Mouse (Mus musculus) cerebral cortex, adult 2 months (tissue): Measurements from ENCODE around the gene Brca2.

Experiments
- WGBS: fragments of 180-500 bp; shearing (Covaris S2); methylation state at CpG from one replicate; pipeline ENCODE4 v1.1.7; 2018; 5-methylcytosine and 5-hydroxymethylcytosine counted together

Brca2 gene

DNA sequence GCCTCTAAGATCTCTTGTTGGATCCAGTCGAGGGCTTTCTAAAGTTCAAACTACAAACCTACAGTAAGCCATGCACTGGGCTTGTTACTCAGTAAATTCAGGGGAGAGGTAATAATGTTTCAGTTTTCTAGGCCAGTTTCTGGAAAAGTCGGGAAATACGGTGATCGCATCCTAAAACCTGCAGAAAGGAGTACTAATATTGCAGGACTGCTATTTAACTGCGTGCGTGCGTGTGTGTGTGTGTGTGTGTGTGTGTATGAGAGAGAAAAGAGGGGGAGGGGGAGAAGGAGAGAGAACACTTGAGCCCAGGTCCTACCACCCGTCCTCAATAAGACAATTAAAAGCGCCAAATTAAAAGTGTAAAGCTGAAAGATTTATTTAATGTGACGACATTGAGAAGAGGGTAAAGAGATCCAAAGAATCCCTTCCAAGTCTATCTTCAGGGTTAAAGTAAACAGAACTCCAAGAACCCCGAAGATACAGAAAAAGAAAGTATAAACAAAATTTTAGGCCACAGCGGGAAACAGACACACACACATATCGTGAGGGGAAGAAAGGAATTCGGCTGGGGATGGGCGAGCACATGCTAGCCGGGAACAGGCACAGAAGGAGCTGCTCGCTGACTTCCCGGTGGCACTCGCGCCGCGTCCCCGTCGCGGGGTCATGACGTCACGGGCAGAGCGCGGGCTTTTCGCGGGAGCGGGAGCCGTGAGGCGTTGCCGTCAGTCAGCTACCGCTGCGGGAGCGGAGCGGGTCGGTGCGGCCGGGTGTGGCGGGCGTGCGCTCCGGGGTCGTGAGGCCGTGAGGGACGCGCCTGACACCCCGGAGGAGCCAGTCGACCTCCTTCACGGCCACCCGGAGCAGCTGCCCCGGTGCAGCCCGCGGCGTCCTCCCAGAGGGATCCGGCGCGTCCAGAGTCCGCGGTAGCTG lies at the start of gene Brca2:
Gene Brca2, plus strand, starts transcription at position 694 of the 930 bp plus-strand sequence.
- 4% methylated on average over 63 of the region's 63 CpGs for WGBS

DNA sequence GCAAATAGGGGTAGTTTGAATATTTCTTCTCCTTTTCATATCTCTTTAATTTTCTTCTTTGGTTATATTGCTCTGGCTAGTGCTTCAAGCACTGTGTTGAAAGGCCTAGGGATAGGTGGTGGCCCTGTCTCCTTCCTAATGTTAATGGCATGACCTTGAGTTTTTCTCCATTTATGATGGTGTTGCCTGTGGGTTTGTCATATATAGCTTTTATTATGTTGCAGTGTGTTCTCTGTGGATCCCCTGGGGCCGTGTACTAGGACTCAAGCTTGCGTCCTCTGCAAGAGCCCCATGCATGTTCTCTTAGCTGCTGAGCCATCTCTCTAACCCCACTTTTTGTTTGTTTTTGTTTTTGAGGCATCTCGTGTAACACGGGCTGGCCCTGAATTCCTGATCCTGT lies 45.1 kb upstream of the Brca2 start:
- 82% methylated on average over 4 of the region's 4 CpGs for WGBS

DNA sequence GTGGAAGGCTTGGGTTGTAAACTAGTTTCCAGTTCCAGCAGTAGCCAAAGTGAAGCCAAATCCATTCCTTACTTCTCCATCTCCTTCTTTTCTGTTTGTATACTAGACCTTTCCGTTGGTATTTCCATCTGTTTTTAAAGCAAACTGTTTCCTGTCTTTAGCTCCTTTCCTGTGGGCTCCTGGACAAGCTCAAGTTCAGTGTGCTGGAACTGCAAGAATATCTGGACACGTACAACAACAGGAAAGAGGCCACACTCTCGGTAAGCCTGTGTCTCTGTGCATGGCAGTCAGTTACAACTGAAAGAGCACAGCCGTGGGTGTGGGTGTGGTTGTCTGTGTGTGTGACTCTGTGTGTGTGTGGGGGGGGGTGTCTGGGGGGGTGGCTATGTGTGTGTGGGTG lies 43.8 kb upstream of the Brca2 start:
- WGBS: 58% methylated on average over 4 of the region's 4 CpGs

DNA sequence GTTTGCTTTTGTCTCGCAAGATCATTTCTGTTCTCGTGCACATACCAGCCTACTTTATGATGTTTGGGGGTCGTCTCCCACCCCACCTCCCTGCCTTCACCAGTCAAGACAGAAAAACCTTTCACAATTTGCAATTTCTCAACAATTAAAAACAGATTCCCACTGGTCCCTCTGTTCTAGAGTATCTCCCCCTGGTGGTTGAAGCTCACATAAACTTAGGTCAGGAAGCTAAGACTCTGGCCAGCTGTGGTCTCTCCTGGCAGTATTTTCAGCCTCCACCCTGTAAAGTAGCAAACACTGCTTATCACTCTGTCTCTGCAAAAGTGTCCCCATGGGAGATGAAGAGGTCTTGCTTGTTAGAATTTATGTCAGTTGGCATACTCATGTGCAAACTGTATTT lies 37.2 kb upstream of the Brca2 start:
- 69% methylated on average over 3 of the region's 3 CpGs for WGBS

DNA sequence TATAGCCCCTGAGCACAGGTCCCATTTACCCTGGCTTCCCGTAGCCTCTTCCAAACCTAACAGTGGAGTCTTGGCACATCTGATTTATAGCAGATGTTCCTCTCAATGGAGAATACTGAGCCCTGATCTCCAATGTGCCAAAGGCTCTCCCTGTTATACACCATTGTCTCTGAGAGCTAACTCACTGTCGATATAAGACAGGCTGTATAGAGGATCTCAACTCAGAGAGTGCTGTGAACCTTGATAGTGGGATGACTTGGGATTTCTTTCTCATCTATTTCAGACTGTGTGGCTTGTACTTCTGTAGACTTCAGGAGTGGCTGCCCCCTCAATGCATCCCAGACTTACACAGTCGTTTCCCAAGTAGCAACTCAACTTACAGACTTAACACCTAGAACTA lies 32.1 kb upstream of the Brca2 start:
- WGBS: 62% methylated on average over 3 of the region's 3 CpGs

DNA sequence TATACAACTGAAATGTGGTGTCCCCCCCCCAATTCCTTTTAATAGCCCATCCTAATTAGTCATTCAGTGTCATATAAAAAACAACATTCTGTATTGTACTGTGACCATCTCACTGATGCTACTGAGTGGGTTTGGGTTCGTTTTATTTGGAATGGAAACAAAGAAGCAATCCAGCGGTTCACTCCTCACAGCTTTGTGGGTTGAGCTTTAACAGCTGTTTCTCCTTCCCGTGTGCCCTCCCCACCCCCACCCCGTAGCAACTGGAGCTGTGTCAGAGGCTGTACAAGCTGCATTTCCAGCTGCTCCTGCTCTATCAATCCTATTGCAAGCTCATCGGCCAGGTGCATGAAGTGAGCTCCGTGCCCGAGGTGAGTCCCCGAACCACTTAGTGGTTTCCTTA lies 31.6 kb upstream of the Brca2 start:
- 71% methylated on average over 8 of the region's 8 CpGs for WGBS

DNA sequence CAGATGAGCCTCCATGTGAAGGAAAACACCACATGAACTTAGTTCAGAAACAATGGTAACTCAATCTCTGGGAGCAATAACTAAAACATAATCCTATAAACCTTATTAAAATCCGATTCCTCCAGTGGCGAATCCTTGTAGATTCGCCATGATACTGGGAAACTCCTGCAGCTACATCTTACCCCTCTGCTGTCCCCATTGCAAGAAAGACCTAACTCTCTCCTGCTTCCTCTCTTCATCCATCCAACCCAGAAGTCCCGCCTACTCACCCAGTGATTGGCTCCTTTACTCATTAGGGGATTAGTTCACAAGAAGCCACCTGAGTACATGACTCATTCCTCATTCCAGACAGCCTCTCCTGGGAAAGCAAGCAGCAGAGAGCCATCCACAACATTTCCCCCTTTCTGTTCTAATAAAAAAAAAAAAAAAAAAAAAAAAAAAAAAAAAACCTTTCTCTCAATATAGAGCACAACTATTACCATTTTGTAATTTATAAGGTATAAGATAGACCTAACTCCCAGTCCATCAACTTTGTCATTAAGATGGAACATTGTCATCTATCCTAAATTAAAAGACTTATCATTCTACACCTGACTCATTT lies 30.8 kb upstream of the Brca2 start:
- 94% methylated on average over 4 of the region's 4 CpGs for WGBS

DNA sequence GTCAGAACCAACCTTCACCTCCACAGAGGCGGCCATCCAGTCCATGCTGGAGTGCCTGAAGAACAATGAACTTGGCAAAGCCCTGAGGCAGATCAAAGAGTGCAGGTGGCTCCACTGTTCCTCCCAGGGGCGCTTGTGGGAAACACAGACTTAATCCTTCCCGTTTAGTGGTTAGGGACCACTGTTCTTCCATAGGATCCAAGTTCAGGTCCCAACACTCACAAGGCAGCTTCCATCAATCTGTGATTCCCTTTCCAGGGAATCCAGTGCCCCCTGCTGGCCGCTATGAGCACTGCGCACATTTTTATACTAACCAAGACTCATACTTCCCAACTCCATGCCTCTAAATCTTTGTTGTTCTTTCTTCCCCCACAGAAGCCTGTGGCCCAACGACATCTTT lies 26.6 kb upstream of the Brca2 start:
- 45% methylated on average over 6 of the region's 6 CpGs for WGBS

DNA sequence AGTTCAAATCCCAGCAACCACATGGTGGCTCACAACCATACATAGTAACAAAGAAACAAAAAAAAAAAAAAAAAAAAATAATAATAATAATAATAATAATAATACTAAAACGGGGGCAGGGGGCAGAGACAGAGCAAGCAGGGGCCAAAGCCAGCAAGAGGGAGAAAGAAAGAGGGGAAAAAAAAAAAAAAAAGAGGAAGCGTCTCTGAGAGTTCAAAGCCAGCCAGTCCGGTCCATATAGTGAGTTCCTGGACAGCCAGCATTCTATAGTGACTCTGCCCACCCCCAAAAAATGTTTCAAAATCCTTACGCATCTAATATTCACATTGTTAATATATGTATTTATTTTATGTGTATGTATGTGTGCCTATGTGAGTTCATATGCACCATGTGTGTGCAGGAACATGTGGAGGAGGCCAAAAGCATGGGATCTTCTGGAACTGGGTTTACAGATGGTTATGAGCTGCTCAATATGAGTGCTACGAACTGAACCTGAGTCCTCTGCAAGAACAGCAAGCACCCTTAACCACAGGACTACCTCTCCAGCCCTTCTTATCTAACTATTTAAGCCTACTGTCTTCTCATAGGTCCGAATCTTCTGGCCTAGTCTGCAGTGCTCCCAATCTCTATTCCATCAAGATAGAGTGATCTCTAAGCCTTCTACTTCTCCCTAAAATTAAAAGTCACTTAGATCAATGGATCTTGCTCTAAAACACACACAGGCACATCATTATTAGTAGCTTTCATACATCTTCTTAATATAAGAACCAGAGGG lies 11.8 kb upstream of the Brca2 start:
- WGBS: 85% methylated on average over 6 of the region's 6 CpGs

DNA sequence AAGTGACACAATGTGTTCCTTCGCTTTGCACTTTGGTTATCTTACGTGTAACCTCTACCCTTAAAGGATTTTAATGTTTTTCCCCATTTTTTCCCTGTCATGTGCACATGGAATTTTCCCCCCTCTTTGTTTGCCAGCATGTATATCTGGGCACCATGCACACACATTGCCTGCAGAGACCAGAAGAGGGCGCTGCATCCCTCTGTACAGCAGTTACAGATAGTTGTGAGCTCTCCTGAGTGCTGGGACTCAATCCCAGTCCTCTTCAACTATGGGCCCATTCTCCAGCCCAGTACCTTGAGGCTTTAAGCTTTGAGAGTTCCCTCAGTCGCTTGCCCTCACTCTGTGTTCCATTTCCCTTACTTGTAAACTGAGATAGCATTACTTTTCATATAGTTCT lies 9.2 kb upstream of the Brca2 start:
- 85% methylated on average over 4 of the region's 4 CpGs for WGBS

DNA sequence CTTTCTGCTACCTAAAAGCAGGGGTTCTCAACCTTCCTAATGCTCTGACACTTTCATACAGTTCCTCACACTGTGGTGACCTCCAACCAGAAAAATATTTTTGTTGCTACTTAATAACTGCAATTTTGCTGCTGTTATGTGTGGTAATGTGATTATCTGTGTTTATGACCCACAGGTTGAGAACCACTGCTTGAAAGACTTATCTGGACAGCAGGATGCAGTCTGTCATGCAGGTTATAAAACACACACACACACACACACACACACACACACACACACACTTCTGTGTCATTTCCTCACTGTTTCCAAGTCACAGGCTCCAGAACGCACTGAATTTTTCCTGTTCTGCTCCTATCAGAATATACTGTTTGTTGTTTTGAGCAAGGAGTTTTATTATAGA lies 8.4 kb upstream of the Brca2 start:
- 73% methylated on average over 1 of the region's 1 CpGs for WGBS

DNA sequence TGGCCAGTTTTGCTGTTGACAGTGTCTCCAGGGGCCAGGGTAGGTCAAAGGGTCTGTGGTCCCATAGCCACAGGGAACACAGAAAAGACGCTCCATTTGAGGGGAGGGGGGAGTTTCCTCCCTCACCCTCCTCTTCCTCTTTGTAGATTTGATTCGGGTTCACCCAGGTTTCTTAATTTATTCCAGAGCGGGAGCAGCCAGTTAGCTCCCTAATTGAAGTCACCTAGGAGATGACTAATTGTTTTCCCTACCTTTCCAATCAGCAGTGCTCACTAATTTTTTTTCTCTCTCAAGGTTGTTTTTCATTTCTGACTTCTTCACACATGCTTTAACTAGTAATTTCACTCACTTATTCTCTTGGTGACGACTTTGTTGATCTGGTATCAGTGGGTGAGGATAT lies 4.4 kb upstream of the Brca2 start, which contains the start of gene Zar1l:
Gene Zar1l, minus strand, starts transcription at position 101 of the 400 bp plus-strand sequence.
- 41% methylated on average over 4 of the region's 4 CpGs for WGBS

DNA sequence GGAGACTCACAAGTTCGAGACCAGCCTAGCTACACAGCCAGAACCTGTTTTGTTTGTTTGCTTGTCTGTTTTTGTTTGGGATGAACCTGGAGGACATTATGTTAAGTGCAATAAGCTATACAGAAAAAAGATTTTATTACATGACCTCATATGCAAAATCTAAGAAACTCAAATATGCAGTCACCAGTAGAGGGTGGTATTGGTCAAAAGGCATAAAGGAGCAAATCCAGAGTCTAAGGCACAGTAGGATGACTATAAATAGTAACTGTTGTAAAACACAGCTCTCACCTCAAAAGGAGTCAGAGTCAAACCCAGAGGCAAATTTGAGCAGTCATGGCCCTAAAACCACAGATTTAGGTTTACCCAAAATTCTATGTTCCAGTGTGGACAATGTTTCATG lies 2.9 kb upstream of the Brca2 start:
- WGBS: 100% methylated on average over 1 of the region's 1 CpGs

DNA sequence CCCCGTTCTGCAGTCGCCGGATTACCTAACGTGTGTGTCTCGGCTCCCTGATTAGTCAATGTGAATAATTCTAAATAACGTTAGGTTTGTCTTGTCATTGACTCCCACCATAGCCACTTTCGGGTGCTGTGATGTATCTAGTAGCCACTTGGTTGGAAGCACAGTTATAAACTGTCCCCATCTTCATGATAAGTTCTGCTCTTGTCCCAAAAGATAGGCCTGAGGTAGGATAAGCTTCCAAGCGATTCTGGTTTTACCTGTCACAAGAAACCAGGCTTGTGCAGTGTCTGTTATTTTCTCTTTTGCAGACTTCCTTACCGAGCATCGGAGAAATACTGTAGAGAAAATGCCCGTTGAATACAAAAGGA lies 421 bp downstream of the Brca2 start:
- 2% methylated on average over 11 of the region's 11 CpGs for WGBS

DNA sequence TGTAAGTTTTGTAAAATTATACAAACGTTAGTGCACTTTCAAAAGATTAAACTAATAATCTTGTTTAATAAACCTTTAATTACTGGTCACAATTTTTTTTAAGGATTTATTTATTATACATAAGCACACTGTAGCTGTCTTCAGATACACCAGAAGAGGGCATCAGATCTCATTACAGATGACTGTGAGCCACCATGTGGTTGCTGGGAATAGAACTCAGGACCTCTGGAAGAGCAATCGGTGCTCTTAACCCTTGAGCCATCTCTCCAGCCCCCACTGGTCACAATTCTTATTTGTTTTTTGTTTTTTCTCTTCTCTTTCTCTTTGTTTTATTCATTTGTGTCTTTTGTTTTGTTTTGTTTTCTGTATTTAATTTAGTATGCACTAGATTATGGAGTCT lies 2.8 kb downstream of the Brca2 start:
- 85% methylated on average over 2 of the region's 2 CpGs for WGBS

DNA sequence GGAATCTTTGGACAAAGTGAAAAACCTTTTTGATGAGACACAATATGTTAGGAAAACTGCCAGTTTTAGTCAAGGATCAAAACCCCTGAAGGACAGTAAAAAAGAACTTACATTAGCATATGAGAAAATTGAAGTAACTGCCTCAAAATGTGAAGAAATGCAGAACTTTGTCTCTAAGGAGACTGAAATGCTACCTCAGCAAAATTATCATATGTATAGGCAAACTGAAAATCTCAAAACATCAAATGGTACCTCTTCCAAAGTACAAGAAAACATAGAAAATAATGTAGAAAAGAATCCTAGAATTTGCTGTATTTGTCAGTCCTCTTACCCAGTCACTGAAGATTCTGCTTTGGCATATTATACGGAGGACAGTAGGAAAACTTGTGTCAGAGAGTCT lies 18.9 kb downstream of the Brca2 start:
- WGBS: 97% methylated on average over 1 of the region's 1 CpGs

DNA sequence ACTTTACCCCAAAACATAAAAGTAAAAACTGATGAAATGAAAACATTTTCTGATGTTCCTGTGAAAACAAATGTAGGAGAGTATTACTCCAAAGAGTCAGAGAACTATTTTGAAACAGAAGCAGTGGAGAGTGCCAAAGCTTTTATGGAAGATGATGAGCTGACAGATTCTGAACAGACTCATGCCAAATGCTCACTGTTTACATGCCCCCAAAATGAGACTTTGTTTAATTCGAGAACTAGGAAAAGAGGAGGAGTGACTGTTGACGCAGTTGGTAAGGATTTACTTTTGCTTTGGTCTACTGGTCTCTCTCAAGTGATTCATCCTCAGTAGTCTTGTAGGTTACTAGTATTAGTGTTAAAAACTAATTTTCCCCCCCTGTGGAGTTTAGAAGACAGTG lies 20.8 kb downstream of the Brca2 start:
- WGBS: 64% methylated on average over 2 of the region's 2 CpGs

DNA sequence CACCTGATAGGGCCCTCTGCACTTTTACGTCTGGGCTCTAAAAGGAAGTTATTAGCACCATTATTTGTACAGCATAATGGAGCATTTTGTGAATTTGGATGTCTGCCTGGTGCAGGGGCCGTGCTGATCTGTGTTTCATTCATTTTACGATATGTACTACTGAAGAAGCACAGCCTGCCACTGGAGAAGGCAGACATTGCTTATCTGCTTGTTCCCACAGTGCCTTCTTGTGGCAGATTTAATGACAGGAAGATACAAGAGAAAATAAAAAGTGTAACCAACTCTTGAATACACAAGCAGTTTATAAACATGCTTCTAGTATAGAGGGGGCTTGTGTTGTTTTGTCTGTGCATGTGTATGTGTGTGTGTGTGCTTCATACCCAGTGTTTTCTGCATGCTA lies 29.2 kb downstream of the Brca2 start:
- 43% methylated on average over 3 of the region's 3 CpGs for WGBS

DNA sequence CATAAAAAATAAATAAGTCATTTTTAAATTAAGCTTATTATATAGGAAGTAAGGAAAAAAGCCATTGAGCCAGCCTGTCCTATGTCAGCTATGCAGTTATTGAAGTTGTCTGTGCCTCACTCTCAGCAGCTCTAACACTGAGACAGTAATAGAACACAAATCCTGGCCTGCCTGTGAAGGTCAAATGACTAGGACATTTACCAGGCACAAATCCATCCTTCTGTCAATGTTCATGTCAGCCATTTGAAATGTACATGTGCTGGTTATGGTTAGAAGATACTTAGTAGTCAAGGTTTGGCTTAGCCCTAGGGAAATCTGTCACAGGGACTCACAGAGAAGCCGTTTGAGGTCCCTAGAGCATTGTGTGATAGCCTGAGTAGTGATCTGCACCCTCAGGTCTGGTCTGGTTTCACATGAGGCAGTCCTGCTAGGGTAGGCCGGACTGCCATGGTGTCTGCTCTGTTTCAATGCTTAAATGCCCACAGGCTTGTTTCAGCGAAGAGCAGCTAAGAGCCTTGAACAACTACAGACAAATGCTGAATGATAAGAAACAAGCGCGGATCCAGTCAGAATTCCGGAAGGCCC lies 37.2 kb downstream of the Brca2 start:
- 97% methylated on average over 6 of the region's 6 CpGs for WGBS

DNA sequence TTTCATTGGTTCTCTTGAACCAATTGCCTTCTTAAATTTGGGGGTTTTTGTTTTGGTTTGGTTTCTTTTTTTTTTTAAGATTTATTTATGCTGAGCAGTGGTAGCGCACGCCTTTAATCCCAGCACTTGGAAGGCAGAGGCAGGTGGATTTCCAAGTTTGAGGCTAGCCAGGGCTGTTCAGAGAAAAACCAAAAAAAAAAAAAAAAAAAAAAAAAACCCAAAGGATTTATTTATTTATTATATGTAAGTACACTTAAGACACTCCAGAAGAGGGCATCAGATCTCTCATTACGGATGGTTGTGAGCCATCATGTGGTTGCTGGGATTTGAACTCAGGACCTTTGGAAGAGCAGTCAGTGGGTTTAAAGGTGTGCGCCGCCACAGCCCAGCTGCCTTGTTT lies 38.4 kb downstream of the Brca2 start:
- WGBS: 98% methylated on average over 5 of the region's 5 CpGs

DNA sequence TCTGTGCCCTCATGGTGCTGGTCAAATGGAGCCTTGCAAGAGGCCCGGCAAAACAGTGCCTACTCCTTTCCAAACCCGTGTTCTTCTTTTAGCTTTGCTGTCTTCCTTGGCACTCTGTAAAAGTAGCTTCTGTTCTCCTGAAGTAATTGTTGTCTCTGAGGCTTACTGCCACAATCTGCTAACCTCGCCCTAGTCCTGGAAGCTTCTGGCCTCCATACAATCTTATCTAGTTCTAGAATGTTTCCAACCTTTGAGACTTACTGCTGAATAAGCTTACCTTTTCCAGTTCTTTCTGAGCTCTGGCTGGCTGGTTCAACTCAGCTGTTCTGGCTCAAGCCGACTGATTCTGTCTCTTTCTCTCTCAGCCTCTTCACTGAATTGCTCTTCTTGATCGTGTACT lies 39.4 kb downstream of the Brca2 start:
- 73% methylated on average over 5 of the region's 5 CpGs for WGBS

DNA sequence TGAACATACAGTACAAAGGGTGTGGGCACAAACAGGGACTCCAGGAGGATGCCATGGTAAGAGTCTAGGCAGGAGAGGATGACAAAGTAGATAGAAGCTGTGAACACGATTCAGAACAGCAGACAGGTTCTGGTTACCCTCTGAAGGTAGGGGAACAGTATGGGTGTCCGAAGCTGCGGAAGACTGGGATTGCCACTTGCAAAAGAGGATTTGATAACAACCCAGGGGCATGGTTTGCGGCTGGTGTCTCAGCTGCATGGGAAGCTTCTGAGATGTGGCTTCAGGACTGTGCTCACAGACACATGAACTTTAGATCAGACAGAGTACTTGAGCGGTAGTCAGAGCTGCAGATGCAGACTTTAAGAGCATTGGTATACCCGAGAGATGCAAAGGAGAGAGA lies 42.0 kb downstream of the Brca2 start:
- WGBS: 96% methylated on average over 6 of the region's 6 CpGs
